Mouse (Mus musculus): ENCODE results near the gene Dpp6.

The Dpp6 gene

GRCm38 (mm10) chr5:27200581-27201341 is 383.8 kb downstream of the Dpp6 start:
- no peak for DNase-seq (ENCODE audit: low spot score in 2 of 2)

- DNase-seq (ENCODE audit: low spot score in 2 of 2), result no peak
These were observed 386.1 kb downstream of the Dpp6 start for GRCm38 (mm10) chr5:27203131-27203530.

GRCm38 (mm10) chr5:27204721-27205120 is 387.7 kb downstream of the Dpp6 start:
- no peak for DNase-seq (ENCODE audit: low spot score in 2 of 2)

- DNase-seq (ENCODE audit: low spot score in 2 of 2), result no peak
These were observed 388.8 kb downstream of the Dpp6 start for GRCm38 (mm10) chr5:27205754-27206153.

- no peak for DNase-seq (ENCODE audit: low spot score in 2 of 2)
These were observed 389.2 kb downstream of the Dpp6 start for GRCm38 (mm10) chr5:27206213-27206612.

- no peak for DNase-seq (ENCODE audit: low spot score in 2 of 2)
These were observed 403.1 kb downstream of the Dpp6 start for GRCm38 (mm10) chr5:27220116-27220515.

- DNase-seq (ENCODE audit: low spot score in 2 of 2), result no peak
These were observed 425.1 kb downstream of the Dpp6 start for GRCm38 (mm10) chr5:27242078-27242477.

GRCm38 (mm10) chr5:27243226-27243625 is 426.2 kb downstream of the Dpp6 start:
- no peak for DNase-seq (ENCODE audit: low spot score in 2 of 2)

- DNase-seq (ENCODE audit: low spot score in 2 of 2), result no peak
These were observed 430.8 kb downstream of the Dpp6 start for GRCm38 (mm10) chr5:27247793-27248192.

GRCm38 (mm10) chr5:27248685-27249084 is 431.7 kb downstream of the Dpp6 start:
- no peak for DNase-seq (ENCODE audit: low spot score in 2 of 2)

GRCm38 (mm10) chr5:27249951-27250350 is 432.9 kb downstream of the Dpp6 start:
- DNase-seq (ENCODE audit: low spot score in 2 of 2), result no peak

GRCm38 (mm10) chr5:27250906-27251305 is 433.9 kb downstream of the Dpp6 start:
- DNase-seq (ENCODE audit: low spot score in 2 of 2), result no peak

GRCm38 (mm10) chr5:27251361-27251760 is 434.4 kb downstream of the Dpp6 start:
- no peak for DNase-seq (ENCODE audit: low spot score in 2 of 2)

- no peak for DNase-seq (ENCODE audit: low spot score in 2 of 2)
These were observed 438.2 kb downstream of the Dpp6 start for GRCm38 (mm10) chr5:27255247-27255646.

GRCm38 (mm10) chr5:27258636-27259035 is 441.6 kb downstream of the Dpp6 start:
- no peak for DNase-seq (ENCODE audit: low spot score in 2 of 2)

- DNase-seq (ENCODE audit: low spot score in 2 of 2), result no peak
These were observed 445.0 kb downstream of the Dpp6 start for GRCm38 (mm10) chr5:27261746-27262727.

- no peak for DNase-seq (ENCODE audit: low spot score in 2 of 2)
These were observed 445.7 kb downstream of the Dpp6 start for GRCm38 (mm10) chr5:27262751-27263150.

- DNase-seq (ENCODE audit: low spot score in 2 of 2), result no peak
These were observed 448.3 kb downstream of the Dpp6 start for GRCm38 (mm10) chr5:27265281-27265680.

- no peak for DNase-seq (ENCODE audit: low spot score in 2 of 2)
These were observed 454.3 kb downstream of the Dpp6 start for GRCm38 (mm10) chr5:27271336-27271735.

GRCm38 (mm10) chr5:27274781-27275395 is 457.9 kb downstream of the Dpp6 start:
- no peak for DNase-seq (ENCODE audit: low spot score in 2 of 2)

GRCm38 (mm10) chr5:27275871-27276270 is 458.9 kb downstream of the Dpp6 start:
- no peak for DNase-seq (ENCODE audit: low spot score in 2 of 2)

- no peak for DNase-seq (ENCODE audit: low spot score in 2 of 2)
These were observed 461.2 kb downstream of the Dpp6 start for GRCm38 (mm10) chr5:27278120-27278645.

All from spleen, postnatal 10 days (tissue).